Mouse (Mus musculus) retina, postnatal 7 days (tissue): Measurements from ENCODE around the gene Nup98.

Experiments used
- DNase-seq: peaks from one replicate; pipeline ENCODE4 v3.0.0-alpha.2; 2012; ENCODE audit warnings: low read depth, low spot score

Nup98 gene

DNA sequence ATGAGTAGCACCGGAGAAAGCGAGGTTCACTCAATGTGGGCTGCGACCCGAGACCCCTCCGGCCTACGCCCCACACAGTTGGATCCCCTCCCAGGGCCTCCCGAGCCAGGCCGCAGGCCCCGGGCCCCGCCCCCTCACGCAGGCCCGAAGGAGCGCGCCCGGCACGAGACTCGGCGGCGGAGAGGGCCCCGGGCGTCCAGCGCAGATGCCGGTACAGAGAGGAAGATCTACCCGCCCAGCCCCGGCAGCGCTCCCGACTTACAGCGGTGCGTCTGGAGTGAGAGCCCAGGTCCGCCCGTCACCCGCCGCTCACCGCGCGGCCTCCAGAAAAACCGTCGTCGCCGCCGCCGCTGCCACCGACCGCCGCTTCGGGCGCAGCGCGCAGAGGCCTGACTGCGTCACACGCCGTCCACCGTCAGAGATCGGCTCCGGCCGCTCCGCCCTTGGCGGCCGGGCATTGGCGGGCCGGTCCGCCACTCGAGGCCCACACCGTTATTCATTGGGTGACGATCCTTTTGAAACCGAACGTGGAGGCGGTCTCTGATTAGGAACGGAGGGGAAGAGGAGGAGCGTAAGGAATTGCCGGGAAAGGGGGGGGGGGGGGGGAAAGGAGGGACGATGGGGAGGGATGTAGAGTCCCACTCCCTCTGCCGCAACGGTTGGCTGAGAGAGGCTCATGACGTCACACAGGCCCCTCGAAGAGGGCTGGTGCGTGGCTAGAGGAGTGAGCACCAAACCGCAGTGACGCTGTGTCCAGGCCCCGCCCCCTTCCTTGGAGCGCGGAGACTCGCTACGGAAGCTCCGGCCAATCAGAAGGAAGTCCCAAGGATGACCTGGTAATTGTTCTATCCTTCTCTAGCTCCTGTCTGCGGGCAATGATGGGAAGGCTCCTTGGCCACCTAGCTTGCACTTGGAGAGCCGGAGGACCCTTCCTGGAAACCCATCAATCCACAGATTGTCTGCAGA lies at the start of gene Nup98, which contains the start of gene Pgap2:
Gene Nup98, minus strand, starts transcription at position 421 of the 966 bp plus-strand sequence.
Gene Pgap2, plus strand, starts transcription at position 453 of the 966 bp plus-strand sequence.
- DNase-seq, result peak; percentile 96

DNA sequence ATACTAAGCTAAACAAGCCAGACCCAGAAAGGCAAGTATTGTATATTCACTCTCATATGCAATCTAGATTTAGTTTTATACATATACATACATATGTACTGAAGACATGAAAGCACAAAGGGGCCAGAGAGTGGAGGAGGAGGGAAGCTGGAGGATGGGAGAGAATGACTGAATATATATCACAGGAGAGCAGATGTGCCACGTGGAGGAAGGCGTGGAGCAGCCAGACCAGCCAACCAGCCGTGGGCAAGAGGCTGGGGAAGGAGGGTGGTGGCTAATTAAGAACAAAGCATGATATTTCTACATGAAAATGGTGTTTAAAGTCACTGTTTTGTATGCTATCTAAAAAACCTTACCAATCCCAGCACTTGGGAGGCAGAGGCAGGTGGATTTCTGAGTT lies 48.8 kb upstream of the Nup98 start:
- DNase-seq, result no peak

DNA sequence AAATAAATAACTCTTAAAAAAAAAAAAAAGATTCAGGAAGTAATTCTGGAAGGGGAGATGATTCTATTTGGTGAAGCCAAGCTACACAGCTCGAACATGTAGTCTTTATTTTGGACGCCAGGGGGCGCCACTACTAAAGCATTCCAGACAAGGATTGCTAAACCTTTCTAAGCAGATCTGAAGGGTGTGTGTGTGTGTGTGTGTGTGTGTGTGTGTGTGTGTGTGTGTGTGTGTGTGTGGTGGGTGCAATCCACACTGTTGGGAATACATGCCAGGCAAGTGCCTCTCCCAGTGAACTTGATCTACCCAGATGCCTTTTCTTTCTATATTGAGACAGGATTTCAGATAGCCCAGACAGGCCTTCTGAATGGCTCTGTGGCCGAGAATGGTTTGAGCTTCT lies 48.2 kb upstream of the Nup98 start:
- DNase-seq, result peak; percentile 78

DNA sequence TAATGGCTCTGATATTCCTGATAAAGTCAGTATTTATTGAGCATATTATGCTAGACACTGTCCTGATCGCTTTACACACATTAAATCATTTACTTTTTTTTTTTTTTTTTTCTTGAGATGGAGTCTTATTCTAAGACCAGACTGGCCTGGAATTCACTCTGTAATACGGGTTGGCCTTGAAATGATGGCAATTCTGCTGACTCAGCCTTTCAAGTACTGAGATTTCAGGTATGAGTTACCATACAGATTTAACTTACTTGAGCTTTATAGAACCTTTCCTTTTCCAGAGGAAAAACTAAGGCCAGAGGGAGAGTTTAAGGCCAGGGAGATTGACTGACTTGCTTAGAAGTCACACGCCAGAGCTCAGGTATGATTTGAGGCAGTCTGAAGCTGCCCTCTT lies 46.7 kb upstream of the Nup98 start:
- DNase-seq, result no peak

DNA sequence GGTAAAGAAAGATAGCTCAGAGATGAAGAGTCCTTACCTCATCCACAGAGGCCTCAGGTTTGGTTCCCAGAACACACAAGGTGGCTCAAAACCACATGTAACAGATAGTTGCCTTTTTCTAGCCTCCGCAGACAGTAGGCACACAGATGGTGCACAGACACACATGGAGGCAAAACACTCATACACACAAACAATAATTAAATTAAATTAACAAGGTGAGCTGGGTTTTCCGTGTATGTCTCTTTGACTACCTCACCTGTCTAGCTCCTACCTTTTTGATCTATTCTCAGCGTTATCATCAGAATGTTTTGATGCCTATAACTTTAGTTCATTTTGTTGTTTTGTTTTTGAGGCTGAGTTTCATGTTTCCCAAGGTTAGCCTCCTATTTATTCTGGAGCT lies 46.0 kb upstream of the Nup98 start, which contains the start of gene Rhog:
Gene Rhog, minus strand, starts transcription at position 101 of the 400 bp plus-strand sequence.
- DNase-seq, result no peak

DNA sequence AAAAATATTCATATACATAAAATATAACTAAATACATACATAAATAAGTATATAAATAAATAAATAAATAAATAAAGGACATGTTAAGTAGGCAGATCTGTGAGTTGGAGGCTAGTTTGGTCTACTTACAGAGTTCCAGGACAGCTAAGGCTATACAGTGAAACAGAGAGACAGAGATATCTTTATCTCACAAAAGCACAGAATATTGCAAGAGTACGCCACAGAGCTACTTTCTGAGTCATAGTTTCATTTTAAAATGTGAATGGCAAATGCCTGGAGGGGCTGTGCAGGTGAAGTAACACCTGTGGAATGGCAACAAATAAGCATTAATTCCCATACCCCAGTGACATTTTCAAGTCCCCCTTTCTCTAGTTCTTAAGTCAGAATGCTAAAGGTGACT lies 43.7 kb upstream of the Nup98 start:
- no peak for DNase-seq

DNA sequence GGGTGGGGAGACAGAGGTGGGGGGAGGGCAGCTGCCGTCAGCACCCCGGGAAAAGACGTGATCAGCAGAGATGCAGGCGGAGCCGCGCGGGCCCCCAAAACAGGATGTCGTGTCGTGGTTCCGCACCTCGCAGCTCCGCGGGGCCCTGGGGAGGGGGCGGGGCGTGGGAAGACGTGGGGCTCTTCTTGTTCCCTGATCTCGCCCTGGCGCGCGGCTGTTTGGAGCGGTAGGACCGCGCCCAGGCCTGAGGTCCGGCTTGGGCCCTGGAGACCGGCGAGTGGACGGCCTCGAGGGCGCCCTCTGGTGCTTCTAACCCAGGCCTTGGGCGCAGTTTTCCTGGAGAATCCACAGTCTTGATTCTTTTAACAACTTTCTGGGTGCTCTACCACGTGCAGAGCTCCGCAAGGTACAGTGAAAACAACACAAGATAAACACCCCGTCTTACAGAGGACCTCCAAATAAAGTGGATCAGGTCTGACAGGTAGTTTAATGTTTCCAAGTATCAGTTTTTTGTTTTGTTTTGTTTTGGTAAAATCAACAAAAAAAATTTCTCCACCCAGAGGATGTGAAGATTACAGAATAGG lies 40.7 kb upstream of the Nup98 start:
- DNase-seq, result peak; percentile 42

DNA sequence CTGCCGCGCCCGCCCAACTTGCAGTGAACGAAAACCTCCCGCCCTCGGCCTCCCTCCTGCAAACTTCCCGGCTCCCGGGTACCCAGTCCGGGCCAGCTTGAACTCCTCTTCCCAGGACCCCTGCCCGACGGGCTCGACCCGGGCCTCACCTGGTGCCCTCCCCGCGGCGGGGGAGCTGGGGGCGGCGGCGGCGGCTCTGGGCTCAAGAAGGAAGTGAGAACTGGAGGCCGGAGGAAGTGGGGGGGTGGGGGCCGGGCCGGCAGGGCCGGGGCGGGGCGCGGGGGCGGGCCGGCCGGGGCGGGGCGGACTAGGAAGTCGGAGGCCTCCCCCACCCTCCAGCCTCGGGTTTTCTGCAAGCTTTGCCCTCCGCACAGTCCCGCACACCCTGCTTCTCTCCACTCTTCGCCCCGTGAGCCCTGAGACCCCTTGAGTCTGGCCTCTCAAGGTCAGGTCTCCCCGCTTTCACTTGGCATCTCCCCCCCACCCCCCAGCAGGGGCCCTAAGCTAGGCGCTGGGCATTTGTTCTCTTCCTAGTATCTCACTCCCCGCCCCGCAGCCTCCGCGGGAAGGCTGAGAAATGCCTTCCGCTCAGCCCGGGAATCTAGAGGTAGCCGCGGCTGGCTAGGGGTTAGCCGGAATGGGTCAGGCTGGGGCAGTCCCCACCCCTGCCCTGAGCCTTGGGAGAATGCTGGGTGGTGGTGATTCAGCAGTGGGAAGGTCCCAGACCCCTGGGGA lies 40.1 kb upstream of the Nup98 start:
- peak; percentile 27 for DNase-seq

DNA sequence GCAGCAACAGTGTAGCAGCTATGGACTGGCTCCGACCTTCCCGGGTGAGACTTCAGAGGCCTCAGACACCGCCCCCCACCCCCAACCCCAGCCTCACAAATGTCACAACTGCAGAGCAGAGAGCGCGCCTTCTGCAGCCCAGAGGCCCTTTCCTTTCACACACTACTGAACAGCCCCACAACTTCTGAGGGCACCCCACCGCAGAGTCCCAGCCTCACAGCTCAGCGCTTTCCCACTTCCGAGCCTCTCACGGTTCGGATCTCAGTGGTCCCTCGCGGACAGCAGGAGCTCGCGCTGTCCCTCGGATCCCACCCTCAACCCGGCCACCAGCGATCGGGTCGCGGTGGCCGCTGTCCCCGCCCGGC lies 39.5 kb upstream of the Nup98 start:
- no peak for DNase-seq

DNA sequence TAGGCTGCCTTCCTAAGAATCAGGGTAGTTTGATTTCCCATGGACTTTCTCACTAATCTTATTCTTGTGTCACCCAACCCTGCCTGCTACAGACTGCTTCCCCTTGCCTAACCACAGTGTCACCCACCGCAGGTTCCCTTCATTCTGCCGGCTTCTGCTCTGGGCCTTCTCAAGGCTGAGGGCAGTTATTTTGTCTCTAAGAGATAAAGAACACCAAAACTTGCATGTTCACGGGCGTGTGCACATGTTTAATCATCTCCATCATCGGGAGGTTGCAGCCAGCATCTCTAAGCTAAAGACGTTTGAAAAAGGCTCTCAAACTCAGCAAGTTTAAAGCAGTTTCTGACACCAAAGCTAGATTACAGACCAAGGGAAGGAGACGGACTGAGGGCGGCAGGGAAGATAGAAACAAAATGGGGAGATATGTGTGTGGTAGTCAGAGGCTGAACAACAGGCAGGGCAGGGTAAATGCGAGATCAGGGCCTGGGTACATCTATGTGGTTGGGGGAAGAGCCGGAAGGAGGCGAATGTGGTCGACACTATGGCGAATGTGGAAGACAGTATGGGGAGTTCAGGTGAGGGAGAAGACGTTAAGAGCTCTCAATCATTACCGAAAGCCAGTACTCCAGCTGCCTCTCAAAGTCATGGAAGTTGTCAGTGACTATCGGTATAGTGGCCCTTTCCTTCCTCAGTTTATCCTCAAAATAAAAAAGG lies 38.9 kb upstream of the Nup98 start:
- DNase-seq, result no peak

DNA sequence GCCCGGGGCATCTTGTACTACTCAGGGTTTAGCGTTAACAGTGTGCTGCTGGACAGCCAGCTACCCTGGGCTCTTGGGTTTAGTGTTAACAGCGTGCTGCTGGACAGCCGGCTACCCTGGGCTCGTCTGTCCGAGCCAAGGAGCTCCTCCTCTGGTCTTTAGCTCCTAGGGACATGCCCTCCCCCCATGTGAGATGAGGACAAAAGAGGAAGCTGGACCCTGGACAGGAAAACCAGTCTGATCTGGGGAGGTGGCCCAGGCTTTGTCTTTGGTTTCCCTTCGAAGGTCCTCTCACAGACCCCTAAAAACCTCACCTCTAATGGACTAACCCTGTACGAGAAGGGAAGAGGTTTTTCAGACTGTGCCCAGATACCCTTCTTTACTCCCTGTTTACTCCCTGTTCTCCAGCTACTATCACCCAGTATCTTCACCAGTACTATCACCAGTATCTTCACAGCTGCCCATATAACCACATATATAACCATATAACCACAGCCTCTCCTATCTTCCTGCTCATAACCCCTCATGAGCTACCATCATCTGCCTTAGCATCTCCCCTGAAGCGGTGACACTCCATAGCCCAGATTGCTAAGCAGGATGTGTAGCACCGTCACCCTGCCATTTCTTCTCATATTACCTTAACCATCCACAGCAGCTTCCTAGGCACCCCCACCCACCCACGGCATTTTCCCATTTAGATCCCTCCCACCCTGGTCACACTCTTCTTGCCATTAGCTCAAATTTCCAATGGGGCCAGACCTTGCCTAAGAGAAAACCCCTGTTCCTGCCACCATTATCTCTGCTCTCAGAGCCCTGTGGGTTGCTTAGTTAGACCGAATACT lies 37.2 kb upstream of the Nup98 start:
- no peak for DNase-seq

DNA sequence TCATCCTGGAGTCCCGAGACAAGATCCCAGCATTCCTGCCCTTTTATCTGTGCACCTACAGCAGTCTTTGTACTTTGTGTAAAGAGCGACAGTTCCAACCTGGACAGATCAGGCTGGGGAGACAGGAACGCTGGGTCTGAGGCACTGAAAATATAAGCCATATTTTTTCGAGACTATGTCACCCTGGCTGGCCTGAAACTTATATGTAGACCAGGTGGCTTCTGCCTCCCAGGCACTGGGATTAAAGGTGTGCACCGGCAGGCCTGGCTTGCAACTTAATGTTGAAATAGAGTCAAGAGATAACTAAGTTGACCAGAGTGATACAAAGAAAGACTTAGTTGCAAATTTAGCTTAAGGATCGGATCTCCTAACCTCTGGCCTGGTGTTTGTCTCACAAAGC lies 36.3 kb upstream of the Nup98 start:
- DNase-seq, result no peak

DNA sequence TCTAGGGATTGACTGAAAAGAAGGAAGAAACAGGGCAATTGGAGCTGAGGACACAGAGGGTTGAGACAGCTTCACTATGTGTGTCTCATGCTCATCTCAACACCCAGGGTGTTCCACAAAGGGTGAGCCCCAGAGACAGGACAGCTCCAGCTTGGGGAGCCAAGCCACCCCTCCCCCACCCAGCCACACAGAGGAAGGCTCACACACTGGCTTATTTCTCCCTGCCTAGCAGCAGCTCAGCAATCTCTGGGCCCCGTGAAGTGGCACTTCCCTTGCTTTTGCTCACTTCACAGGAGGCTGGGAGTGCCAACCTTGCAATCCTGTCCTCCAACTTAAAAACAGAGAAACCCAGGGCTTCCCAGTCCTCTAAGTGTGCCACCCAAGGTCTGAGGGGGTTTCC lies 35.8 kb upstream of the Nup98 start:
- no peak for DNase-seq

DNA sequence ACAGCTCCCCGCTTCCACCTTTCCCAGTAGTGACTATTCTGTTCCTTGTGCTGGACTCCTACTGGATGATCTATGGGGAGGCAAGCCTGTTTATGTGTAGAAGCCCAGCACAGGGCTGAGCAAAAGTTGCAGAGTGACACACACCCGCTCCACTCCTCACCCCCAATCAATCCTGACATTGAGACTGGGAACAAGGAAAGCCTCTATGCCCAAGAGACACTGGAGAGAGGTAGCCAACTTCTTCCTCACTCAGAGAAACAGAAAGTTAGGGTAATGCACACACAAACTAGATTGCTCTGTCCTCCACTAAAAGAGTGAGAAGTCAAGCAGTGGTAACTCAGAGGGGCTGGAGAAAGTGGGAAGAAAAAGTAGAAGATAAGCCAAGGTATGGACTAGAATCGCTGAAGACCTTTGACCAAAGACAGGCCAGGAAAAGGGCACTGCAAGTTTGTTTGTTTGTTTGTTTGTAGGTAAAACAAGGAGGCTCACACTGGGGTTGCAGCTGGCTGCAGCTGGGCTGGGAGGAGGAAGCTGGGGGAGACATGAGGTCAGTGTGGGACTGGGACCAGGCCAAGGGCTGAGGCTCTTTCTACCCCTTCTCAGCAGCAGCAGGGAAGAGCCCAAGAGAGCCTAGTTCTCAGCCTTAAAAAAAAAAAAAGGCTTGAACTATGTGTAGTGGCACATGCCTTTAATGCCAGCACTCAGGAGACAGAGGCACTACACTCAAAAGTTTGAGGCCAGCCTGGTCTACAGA lies 35.0 kb upstream of the Nup98 start:
- DNase-seq, result no peak

DNA sequence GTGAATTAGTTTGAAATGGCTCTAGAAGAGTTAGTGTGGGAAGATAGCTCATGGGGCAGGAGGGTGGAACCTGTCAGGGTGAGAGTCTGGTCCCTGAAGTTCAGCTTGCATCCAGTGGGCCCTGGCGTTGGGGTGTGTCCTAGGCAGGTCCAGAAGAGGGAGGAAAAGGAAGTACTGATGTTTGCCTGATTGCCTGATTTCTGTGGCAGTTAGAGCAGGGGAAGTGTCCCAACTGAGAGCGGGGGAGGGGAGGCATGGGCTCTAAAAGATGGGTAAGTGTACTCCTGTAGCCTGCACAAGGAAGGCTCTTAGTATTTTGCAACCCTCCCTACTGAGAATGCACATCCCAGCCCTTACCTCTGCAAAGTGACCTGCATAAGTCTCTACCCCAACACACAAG lies 33.9 kb upstream of the Nup98 start:
- DNase-seq, result no peak

DNA sequence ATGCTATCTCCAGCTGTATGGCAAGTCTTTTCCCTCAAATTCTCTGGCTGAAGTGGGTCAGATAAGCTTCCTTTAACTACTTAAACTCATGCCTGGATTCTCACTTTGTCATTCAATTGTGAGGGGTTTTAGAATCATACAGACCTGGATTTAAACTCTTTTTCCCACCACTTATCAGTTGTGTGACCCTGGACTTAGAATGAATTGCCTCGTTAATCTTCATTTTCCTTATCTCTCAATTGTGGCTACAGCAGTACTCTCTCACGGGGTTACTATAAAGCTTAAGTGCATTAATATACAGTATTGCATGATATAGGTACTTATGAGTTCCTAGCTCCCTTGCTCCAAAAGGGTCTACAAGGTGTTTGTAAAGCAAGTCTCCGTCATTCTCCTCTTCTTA lies 32.9 kb upstream of the Nup98 start:
- DNase-seq, result no peak

DNA sequence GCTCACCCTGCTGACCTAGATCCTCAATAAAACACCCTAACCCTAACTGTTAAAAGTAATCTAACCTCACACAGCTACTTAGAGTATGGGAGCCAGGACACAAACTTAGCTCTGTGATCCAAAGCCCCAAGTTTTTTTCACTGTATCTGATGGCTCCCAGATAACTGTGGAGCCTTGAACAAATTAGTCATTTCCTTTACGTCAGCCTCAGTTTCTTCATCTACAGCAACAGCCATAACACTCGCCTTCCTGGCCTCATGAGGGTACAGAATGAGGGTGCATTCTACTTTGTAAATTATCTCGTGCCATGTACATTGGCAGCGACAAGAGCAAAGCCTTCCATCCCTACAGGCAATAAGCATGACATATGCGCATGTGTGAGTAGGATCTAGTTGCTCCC lies 32.4 kb upstream of the Nup98 start:
- no peak for DNase-seq

DNA sequence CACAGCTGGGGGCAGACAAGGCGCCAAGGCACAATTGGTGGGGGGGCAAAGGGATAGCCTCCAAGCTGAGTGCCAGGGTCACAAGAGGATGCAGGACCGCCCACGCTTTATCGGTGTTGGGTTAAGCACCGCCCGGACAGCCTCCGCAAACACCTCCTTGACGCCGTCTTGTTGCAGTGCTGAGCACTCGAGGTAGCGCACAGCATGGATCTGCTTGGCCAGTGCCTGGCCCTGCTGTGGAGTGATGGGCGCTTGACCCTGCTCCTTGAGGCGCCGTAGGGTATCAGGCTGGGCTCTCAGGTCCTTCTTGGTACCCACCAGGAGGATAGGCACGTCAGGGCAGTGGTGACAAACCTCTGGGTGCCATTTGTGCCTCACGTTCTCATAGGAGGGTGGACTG lies 29.6 kb upstream of the Nup98 start:
- DNase-seq, result no peak

DNA sequence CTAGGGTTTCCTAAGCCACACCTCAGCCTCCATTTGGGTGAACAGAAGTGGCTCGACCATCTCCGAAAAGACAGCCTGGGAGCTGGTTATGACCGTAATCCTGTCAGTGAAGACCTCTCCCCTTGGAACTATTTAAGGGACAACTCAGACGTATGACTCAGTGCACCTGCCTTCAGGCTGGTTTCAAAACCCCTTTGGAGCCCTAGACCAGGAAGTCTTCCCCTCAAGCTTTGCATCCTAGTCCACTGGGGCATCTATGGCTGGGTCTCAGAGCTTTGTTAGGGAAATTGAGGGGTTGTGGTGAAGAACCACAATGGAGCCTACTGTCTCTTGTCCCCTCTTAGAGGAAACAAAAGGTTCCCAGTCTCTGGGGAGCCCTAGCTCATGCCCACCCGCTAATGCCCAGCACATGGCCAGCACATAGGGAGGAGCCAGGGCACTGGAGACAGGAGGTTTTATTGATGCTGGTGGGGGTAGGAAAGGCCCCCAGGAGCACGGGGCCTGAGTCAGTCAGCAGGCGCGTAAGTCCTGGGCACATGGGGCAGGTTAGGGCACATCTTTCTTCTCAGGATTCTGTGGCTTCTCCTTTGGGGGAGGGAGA lies 28.8 kb upstream of the Nup98 start:
- DNase-seq, result no peak

DNA sequence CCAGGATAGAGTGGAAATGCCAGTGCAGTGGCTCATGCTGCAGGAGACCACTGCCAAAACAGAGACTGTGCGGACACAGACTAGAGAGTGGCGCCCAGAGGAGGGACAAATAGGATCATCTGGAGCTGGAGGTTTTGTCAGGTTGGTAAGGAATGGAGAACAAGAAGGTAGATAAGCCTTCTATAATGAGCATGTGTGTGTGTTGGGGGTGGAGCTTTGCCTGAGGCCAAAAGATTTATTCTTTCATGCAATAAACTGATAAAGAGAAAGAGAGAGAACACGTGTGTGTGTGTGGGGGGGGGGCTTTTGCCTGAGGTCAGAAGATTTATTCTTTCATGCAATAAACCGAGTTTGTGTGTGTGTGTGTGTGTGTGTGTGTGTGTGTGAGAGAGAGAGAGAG lies 23.1 kb upstream of the Nup98 start:
- no peak for DNase-seq
